Mouse (Mus musculus) kidney, adult 2 months (tissue): Measurements from ENCODE around the gene Tmem179. TPM values are rescaled to one million over a fixed set of nuclear protein-coding genes. Genes with fewer than 3 reads are reported as not detected.

Experiments
- DNase-seq: peaks from one replicate; pipeline ENCODE4 v3.0.0; 2021
- H3K27ac ChIP-seq: fragments of 200-500 bp; 2 replicates; pipeline ENCODE4 v1.5.1; 2012; ENCODE audit warnings: low read depth, low read length, control low read depth, inconsistent platforms; ENCODE audit not compliant: insufficient read depth
- H3K27me3 ChIP-seq: fragments of 200-500 bp; replicated peaks from 2 replicates; pipeline ENCODE4 v1.6.1; 2012; ENCODE audit warnings: mild to moderate bottlenecking, moderate library complexity, low read length, inconsistent platforms; ENCODE audit not compliant: control insufficient read depth, insufficient read depth
- H3K36me3 ChIP-seq: fragments of 200-500 bp; 2 replicates; pipeline ENCODE4 v1.6.1; 2012; ENCODE audit warnings: mild to moderate bottlenecking, moderate library complexity, low read length, inconsistent platforms; ENCODE audit not compliant: control insufficient read depth, insufficient read depth
- H3K4me1 ChIP-seq: fragments of 200-500 bp; 2 replicates; pipeline ENCODE4 v1.6.1; 2011; ENCODE audit warnings: low read length; ENCODE audit not compliant: control insufficient read depth, insufficient read depth
- H3K4me3 ChIP-seq: fragments of 200-500 bp; 2 replicates; pipeline ENCODE4 v1.5.1; 2011; ENCODE audit warnings: mild to moderate bottlenecking, low read depth, low read length, control low read depth; ENCODE audit not compliant: insufficient read depth
- CTCF ChIP-seq: fragments of 200-500 bp; conservative IDR thresholded peaks from 2 replicates; pipeline ENCODE4 v1.5.1; 2011; ENCODE audit warnings: low read depth, mild to moderate bottlenecking, control low read depth, low read length, moderate library complexity, mixed read lengths; ENCODE audit not compliant: insufficient read depth, insufficient read length
- POLR2A ChIP-seq: fragments of 200-500 bp; IDR thresholded peaks from one replicate; pipeline ENCODE4 v1.6.1; 2011; ENCODE audit warnings: low read depth, low read length, control low read depth
- whole genome bisulfite sequencing: fragments of 180-500 bp; shearing (Covaris S2); methylation state at CpG from one replicate; pipeline ENCODE4 v1.1.7; 2018; 5-methylcytosine and 5-hydroxymethylcytosine counted together
- polyA plus RNA-seq: library from polyadenylated mRNA; depleted of rRNA; stranded (reverse); fragments of >200 nt; gene quantifications from 2 replicates; pipeline ENCODE4 v1.2.3, GENCODE M21; 2012

The Tmem179 gene
- polyA plus RNA-seq, 1 experiment = 1.0 TPM

GRCm38 (mm10) chr12:112539466-112539965 is 23.0 kb upstream of the Tmem179 start:
- WGBS = 91% methylated on average over 7 of the region's 7 CpGs
- H3K27me3 ChIP-seq = no peaks in the 10 kb centered on the region
- H3K36me3 ChIP-seq = no peaks in the 10 kb centered on the region
- TF ChIP-seq POLR2A (no peak), CTCF (no peak)
- H3K4me3 ChIP-seq = no peak overlapping the region
- no peak for DNase-seq
- peaks cover 3% of the 10 kb centered on the region; the same call in 1 of the 2 replicates for H3K4me1 ChIP-seq
- H3K27ac ChIP-seq = no peak overlapping the region

- no peak overlapping the region for H3K4me3 ChIP-seq
- H3K27me3 ChIP-seq = no peaks in the 10 kb centered on the region
- WGBS = 81% methylated on average over 9 of the region's 9 CpGs
- H3K4me1 ChIP-seq = peaks cover 3% of the 10 kb centered on the region; the same call in 1 of the 2 replicates
- no peak for TF ChIP-seq POLR2A
- no peak for TF ChIP-seq CTCF
- no peak for DNase-seq
- no peak overlapping the region for H3K27ac ChIP-seq
- no peaks in the 10 kb centered on the region for H3K36me3 ChIP-seq
Measured at GRCm38 (mm10) chr12:112538356-112538755, 21.8 kb upstream of the Tmem179 start.

- no peaks in the 10 kb centered on the region for H3K4me1 ChIP-seq
- DNase-seq = no peak
- TF ChIP-seq POLR2A (no peak), CTCF (no peak)
- H3K4me3 ChIP-seq = no peak overlapping the region
- no peaks in the 10 kb centered on the region for H3K27me3 ChIP-seq
- H3K27ac ChIP-seq = no peak overlapping the region
- WGBS = 84% methylated on average over 6 of the region's 6 CpGs
- H3K36me3 ChIP-seq = no peaks in the 10 kb centered on the region
Measured at GRCm38 (mm10) chr12:112537233-112537632, 20.7 kb upstream of the Tmem179 start.

GRCm38 (mm10) chr12:112533758-112534157 is 17.2 kb upstream of the Tmem179 start:
- no peak overlapping the region for H3K4me3 ChIP-seq
- no peak overlapping the region for H3K27ac ChIP-seq
- DNase-seq = no peak
- no peak for TF ChIP-seq CTCF
- TF ChIP-seq POLR2A = no peak
- no peaks in the 10 kb centered on the region for H3K4me1 ChIP-seq
- 44% methylated on average over 4 of the region's 4 CpGs for WGBS
- H3K27me3 ChIP-seq = no peaks in the 10 kb centered on the region
- no peaks in the 10 kb centered on the region for H3K36me3 ChIP-seq

- Histone ChIP-seq H3K27ac (no peak overlapping the region), H3K27me3 (no peaks in the 10 kb centered on the region), H3K4me1 (peaks cover 6% of the 10 kb centered on the region; the same call in 1 of the 2 replicates), H3K4me3 (no peak overlapping the region), H3K36me3 (no peaks in the 10 kb centered on the region)
- 56% methylated on average over 4 of the region's 4 CpGs for WGBS
- DNase-seq = no peak
- no peak for TF ChIP-seq POLR2A
- TF ChIP-seq CTCF = no peak
Measured at GRCm38 (mm10) chr12:112518105-112518504, 1.6 kb upstream of the Tmem179 start.

- Histone ChIP-seq H3K36me3 (no peaks in the 10 kb centered on the region), H3K27me3 (no peaks in the 10 kb centered on the region), H3K27ac (no peak overlapping the region), H3K4me3 (no peak overlapping the region), H3K4me1 (peaks cover 6% of the 10 kb centered on the region; the same call in 1 of the 2 replicates)
- no peak for DNase-seq
- WGBS = 47% methylated on average over 3 of the region's 3 CpGs
- TF ChIP-seq CTCF (0 out of 2 replicates have a peak, but pooled peaks have one; percentile 12), POLR2A (no peak)
Measured at GRCm38 (mm10) chr12:112514897-112515296, 1.6 kb downstream of the Tmem179 start.

GRCm38 (mm10) chr12:112510733-112511372 is 5.7 kb downstream of the Tmem179 start:
- no peaks in the 10 kb centered on the region for H3K4me1 ChIP-seq
- 3% methylated on average over 62 of the region's 62 CpGs for WGBS
- no peak overlapping the region for H3K27ac ChIP-seq
- DNase-seq = no peak
- H3K4me3 ChIP-seq = no peak overlapping the region
- H3K36me3 ChIP-seq = no peaks in the 10 kb centered on the region
- no peaks in the 10 kb centered on the region for H3K27me3 ChIP-seq
- no peak for TF ChIP-seq CTCF
